Mouse (Mus musculus): ENCODE measurements around the gene Pctp.

- TF ChIP-seq POLR2A (IDR thresholded peaks at IDR 0.05; ENCODE audit: control insufficient read depth in 1 of 2, insufficient read depth in 1 of 2, low read depth in 1 of 2, low read length in 2 of 2, poor library complexity in 1 of 2) (no peak), EP300 (IDR thresholded peaks at IDR 0.05; ENCODE audit: low read depth in 1 of 2, low read length in 2 of 2) (no peak), CTCF (IDR thresholded peaks at IDR 0.05 in 2 of 3, conservative IDR thresholded peaks at IDR 0.05 in 1 of 3; ENCODE audit: control insufficient read depth in 1 of 3, insufficient read depth in 1 of 3, low read depth in 2 of 3, low read length in 3 of 3, poor library complexity in 1 of 3, severe bottlenecking in 1 of 3) (no peak), CHD1 (IDR thresholded peaks at IDR 0.05; ENCODE audit: low read depth, low read length) (no peak), GATA1 (IDR thresholded peaks at IDR 0.05; ENCODE audit: low read depth, low read length) (no peak), ZC3H11A (IDR thresholded peaks at IDR 0.05; ENCODE audit: low read depth, low read length) (no peak), KAT2A (conservative IDR thresholded peaks at IDR 0.05; ENCODE audit: low read depth, low read length) (no peak), TAL1 (IDR thresholded peaks at IDR 0.05; ENCODE audit: low read length) (no peak), POLR2AphosphoS5 (IDR thresholded peaks at IDR 0.05; ENCODE audit: borderline replicate concordance, low read depth, low read length) (no peak), NRF1 (IDR thresholded peaks at IDR 0.05; ENCODE audit: insufficient read depth, low read depth, low read length, poor library complexity, severe bottlenecking) (no peak)
Measured at GRCm38 (mm10) chr11:90002987-90003348, 274 bp upstream of the Pctp start.
